Mouse (Mus musculus) lung, embryonic 14.5 days (tissue): ENCODE data around the gene Hs2st1. TPM values are rescaled to one million over a fixed set of nuclear protein-coding genes. Genes with fewer than 3 reads are reported as not detected.
A peak's percentile ranks its signal among the peaks of the same experiment; 100 is the strongest.
"Not testable (repeated sequence)": the region's sequence is repeated elsewhere in the genome, so short reads cannot be mapped to it uniquely, and the experiment has no call there.

Experiments
- ATAC-seq: fragments of 200-750 bp; cut with Nextera tagmentation; 2 replicates; pipeline ENCODE4 v1.8.0; 2017; ENCODE audit warnings: mild to moderate bottlenecking, moderate TSS enrichment, moderate library complexity; ENCODE audit not compliant: insufficient read depth
- DNase-seq: peaks from one replicate; pipeline ENCODE4 v3.0.0-alpha.2; 2015
- H3K27ac ChIP-seq: fragments of 300-500 bp; sonication (generic); 2 replicates; pipeline ENCODE4 v1.5.1; 2014; ENCODE audit warnings: low read depth, mild to moderate bottlenecking, moderate library complexity
- H3K27me3 ChIP-seq: fragments of 300-500 bp; sonication (generic); 2 replicates; pipeline ENCODE4 v1.6.1; 2014; ENCODE audit warnings: low read length, control low read depth; ENCODE audit not compliant: insufficient read depth
- H3K36me3 ChIP-seq: fragments of 300-500 bp; sonication (generic); 2 replicates; pipeline ENCODE4 v1.6.1; 2014; ENCODE audit warnings: control low read depth; ENCODE audit not compliant: insufficient read depth
- H3K4me1 ChIP-seq: fragments of 300-500 bp; sonication (generic); 2 replicates; pipeline ENCODE4 v1.6.1; 2014; ENCODE audit warnings: antibody characterized with exemption, control low read depth; ENCODE audit not compliant: insufficient read depth
- H3K4me2 ChIP-seq: fragments of 300-500 bp; sonication (generic); 2 replicates; pipeline ENCODE4 v1.6.1; 2014; ENCODE audit warnings: mild to moderate bottlenecking
- H3K4me3 ChIP-seq: fragments of 300-500 bp; sonication (generic); 2 replicates; pipeline ENCODE4 v1.5.1; 2014; ENCODE audit warnings: low read depth, low read length
- H3K9ac ChIP-seq: fragments of 300-500 bp; sonication (generic); 2 replicates; pipeline ENCODE4 v1.6.1; 2014
- H3K9me3 ChIP-seq: fragments of 300-500 bp; sonication (generic); 2 replicates; pipeline ENCODE4 v1.6.1; 2016; ENCODE audit warnings: low read depth, low read length, control low read depth
- CTCF ChIP-seq: IDR thresholded peaks from 2 replicates; pipeline ENCODE4 v1.5.1; 2016; ENCODE audit warnings: antibody characterized with exemption, low read depth
- WGBS: fragments of 180-500 bp; shearing (Covaris S2); extraction: QIAGEN DNeasy Blood & Tissue Kit; methylation state at CpG from one replicate; pipeline ENCODE4 v1.1.7; 2014; 5-methylcytosine and 5-hydroxymethylcytosine counted together
- polyA plus RNA-seq: library from polyadenylated mRNA; unstranded; fragments of >200 nt; fragmentation: Nextera tagmentation; extraction: Ambion mirVana; gene quantifications from 2 replicates; pipeline ENCODE4 v1.2.1, GENCODE M21; 2014

Hs2st1 gene
- polyA plus RNA-seq, 1 experiment from 2014 or later = 11.9 TPM

DNA sequence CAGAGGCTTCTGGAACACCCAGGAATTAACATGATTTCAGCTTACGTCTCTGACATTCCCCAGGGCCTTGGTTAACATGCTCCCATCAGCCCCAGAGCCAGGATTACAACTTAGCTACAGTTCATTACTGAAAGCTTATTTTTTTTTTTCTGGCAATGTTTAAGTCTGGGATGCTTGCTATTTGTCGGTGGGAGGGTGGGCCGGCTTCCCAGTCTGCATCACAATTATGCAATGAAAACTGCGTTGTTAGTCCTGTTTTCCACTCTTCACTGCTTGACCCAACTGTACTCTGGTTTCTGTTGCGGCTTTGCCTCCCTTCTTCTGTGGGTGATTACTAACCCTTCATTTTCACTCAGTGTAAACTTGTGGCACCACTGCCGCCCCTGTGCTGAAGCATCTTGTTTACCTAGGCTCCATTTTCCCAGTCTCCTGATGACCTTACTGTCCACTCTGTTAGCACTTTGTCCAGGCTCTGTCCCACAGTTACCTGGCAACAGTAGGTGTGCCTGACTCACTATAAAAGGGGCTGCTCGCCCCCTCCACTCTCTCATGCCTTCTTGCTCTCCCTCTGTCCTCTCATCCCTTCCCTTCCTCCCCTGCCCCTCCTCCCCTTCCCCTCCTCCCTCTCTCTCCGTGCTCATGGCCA, 41.8 kb upstream of the Hs2st1 start:
- no peaks in the 10 kb centered on the region for H3K27me3 ChIP-seq
- no peaks in the 10 kb centered on the region for H3K9me3 ChIP-seq
- ATAC-seq = no peak; the same call in 1 of the 2 replicates
- H3K9ac ChIP-seq = no peak overlapping the region
- H3K36me3 ChIP-seq = no peaks in the 10 kb centered on the region
- H3K4me3 ChIP-seq = no peak overlapping the region
- H3K27ac ChIP-seq = no peak overlapping the region; the same call in 1 of the 2 replicates
- no peak for TF ChIP-seq CTCF
- 31% methylated on average over 8 of the region's 8 CpGs for WGBS
- peak; percentile 69 for DNase-seq
- H3K4me2 ChIP-seq = no peak overlapping the region
- H3K4me1 ChIP-seq = 0 out of 2 replicates have a peak, but pooled peaks cover 7% of the 10 kb centered on the region

DNA sequence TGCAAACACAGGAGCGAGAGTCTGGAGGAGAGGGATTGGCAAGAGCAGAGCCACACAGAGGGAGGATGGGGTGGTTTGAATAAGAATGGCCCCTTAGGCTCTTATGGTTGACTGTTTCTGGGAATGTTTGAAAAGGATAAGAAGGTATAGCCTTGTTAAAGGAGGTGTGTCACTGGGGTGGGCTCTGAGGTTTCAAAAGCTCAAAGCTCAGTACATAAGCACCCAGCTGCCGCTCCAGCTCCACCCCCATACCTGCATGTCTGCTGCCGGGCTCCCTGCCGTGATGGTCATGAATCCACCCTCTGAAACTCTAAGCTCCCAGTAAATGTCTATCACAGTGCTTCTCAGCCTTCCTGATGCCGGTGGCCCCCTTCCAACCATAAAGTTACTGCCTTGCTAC, 40.8 kb upstream of the Hs2st1 start:
- no peak for TF ChIP-seq CTCF

DNA sequence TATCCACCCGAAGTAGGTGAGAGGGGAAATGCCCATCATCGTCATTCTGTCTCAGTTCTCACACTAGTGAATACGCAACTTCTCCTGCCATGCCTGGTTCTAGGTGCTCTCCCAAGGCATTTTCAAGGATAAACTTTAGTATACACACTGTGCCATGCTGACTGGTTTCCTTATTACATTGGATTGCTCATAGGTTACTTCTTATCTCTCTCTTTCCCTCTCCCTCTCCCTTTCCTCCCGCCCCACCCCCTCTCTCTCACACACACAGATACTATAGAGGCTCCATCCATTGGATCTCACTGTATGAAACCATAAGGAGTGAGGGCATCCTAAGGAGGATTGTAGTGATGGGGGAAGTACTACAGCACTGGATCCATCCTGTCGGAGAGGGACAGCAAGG, 38.1 kb upstream of the Hs2st1 start:
- no peaks in the 10 kb centered on the region for H3K36me3 ChIP-seq
- no peak overlapping the region for H3K27ac ChIP-seq
- no peak overlapping the region for H3K4me3 ChIP-seq
- no peaks in the 10 kb centered on the region for H3K9me3 ChIP-seq
- H3K27me3 ChIP-seq = no peaks in the 10 kb centered on the region
- TF ChIP-seq CTCF = no peak
- H3K4me2 ChIP-seq = no peak overlapping the region
- ATAC-seq (no peak), DNase-seq (no peak)
- WGBS = 88% methylated on average over 5 of the region's 5 CpGs
- H3K9ac ChIP-seq = no peak overlapping the region
- 0 out of 2 replicates have a peak, but pooled peaks cover 7% of the 10 kb centered on the region for H3K4me1 ChIP-seq

More for the DNA sequence above, 40.8 kb upstream of the Hs2st1 start:
- Histone ChIP-seq H3K9ac (no peak overlapping the region), H3K9me3 (no peaks in the 10 kb centered on the region), H3K27me3 (no peaks in the 10 kb centered on the region), H3K4me2 (no peak overlapping the region), H3K4me1 (0 out of 2 replicates have a peak, but pooled peaks cover 7% of the 10 kb centered on the region), H3K4me3 (no peak overlapping the region), H3K36me3 (no peaks in the 10 kb centered on the region), H3K27ac (no peak overlapping the region)
- ATAC-seq (no peak), DNase-seq (no peak)
- 37% methylated on average over 5 of the region's 5 CpGs for WGBS

DNA sequence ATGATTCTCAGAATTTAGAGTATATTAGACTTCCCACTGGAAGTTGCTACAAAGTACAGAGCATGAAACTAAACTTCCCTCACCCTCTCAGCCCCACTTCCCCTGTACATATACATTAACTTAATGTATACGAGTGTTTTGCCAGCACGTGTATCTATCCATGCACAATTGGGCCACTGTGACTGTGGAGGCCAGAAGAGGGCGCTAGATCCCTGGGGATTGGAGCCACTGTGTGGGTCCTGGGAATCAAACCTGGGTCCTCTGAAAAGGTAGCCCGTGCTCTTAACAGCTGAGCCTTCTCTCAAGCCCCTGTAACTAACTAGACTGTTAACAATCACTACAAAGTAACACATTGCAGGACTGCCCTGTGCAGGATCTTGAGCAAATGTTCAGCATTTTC, 36.5 kb upstream of the Hs2st1 start:
- H3K27me3 ChIP-seq = no peaks in the 10 kb centered on the region
- DNase-seq = no peak
- no peak for ATAC-seq
- H3K4me1 ChIP-seq = 0 out of 2 replicates have a peak, but pooled peaks cover 3% of the 10 kb centered on the region
- no peaks in the 10 kb centered on the region for H3K36me3 ChIP-seq
- no peak overlapping the region for H3K27ac ChIP-seq
- H3K9ac ChIP-seq = no peak overlapping the region
- no peak overlapping the region for H3K4me3 ChIP-seq
- no peaks in the 10 kb centered on the region for H3K9me3 ChIP-seq
- H3K4me2 ChIP-seq = no peak overlapping the region
- peak; percentile 38 for TF ChIP-seq CTCF
- WGBS = 71% methylated on average over 4 of the region's 4 CpGs

DNA sequence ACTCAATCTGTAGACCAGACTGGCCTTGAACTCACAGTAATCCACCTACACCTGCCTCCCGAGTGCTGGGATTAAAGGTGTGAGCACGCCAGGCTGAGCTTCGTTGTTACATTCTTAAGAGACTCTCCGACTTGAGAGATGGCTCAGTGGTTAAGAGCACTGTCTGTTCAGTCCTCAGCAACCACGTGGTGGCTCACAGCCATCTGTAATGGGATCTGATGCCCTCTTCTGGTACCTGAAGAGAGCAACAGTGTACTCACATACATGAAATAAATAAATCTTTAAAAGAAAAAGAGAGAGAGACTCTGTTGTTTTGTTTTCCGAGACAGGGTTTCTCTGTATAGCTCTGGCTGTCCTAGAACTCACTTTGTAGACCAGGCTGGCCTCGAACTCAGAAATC, 35.8 kb upstream of the Hs2st1 start:
- not testable (repeated sequence) for H3K4me1 ChIP-seq, H3K36me3 ChIP-seq, H3K9ac ChIP-seq, DNase-seq, H3K9me3 ChIP-seq, H3K4me3 ChIP-seq, H3K4me2 ChIP-seq, ATAC-seq, H3K27ac ChIP-seq, H3K27me3 ChIP-seq
- TF ChIP-seq CTCF = peak; percentile 26; the same call in 1 of the 2 replicates
- 60% methylated on average over 7 of the region's 7 CpGs for WGBS

DNA sequence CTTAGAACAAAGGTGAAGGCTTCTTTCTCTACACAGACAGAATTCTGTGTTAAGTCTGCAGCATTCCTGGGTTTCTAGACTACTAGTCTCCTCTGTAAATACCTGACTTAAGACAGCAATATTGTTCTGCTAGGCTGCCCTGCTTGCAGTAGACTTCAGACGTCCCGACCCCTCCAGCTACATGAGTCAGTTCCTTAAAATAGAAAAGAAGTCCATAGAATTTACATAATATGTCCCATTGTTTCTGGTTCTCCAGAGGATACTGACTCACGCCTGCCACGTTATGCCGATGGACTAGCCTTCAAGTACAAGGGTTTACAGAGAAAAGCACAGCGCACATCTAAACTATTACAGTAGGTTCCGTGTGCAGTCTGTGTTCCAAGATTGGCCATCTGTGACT, 34.2 kb upstream of the Hs2st1 start:
- 51% methylated on average over 7 of the region's 7 CpGs for WGBS

DNA sequence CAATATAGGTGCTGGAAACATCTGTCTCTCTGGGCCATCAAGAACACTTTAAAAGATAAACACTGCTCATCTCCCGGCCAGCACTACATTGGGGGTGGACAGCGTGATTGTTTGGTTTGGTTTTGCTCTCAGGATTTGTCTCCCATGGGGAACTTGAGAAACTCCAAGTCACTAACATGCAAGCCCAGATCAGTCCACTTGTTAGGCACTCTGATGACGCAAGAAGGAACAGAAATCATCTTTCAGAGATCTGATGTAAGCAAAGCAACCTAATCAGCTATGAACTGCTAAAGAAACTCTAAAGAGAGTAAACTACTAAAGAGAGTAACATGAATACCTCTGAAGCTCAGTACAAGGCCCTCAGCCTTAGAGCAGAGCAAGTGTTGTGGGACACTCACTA, 33.6 kb upstream of the Hs2st1 start:
- Histone ChIP-seq H3K27ac (no peak overlapping the region), H3K27me3 (no peaks in the 10 kb centered on the region), H3K4me1 (no peaks in the 10 kb centered on the region), H3K9ac (no peak overlapping the region), H3K4me2 (no peak overlapping the region), H3K36me3 (peaks cover 18% of the 10 kb centered on the region), H3K9me3 (no peaks in the 10 kb centered on the region), H3K4me3 (no peak overlapping the region)
- DNase-seq (no peak), ATAC-seq (no peak)
- no peak for TF ChIP-seq CTCF
- WGBS = 40% methylated on average over 3 of the region's 3 CpGs

More for the DNA sequence above, 34.2 kb upstream of the Hs2st1 start:
- TF ChIP-seq CTCF = no peak
- H3K36me3 ChIP-seq = peaks cover 14% of the 10 kb centered on the region
- H3K27ac ChIP-seq = no peak overlapping the region
- H3K9ac ChIP-seq = no peak overlapping the region
- H3K4me2 ChIP-seq = no peak overlapping the region
- H3K4me3 ChIP-seq = no peak overlapping the region
- ATAC-seq (peak; percentile 40; the same call in 1 of the 2 replicates), DNase-seq (peak; percentile 44)
- no peaks in the 10 kb centered on the region for H3K4me1 ChIP-seq
- H3K27me3 ChIP-seq = no peaks in the 10 kb centered on the region
- H3K9me3 ChIP-seq = no peaks in the 10 kb centered on the region
